Mouse (Mus musculus): Measurements from ENCODE around the gene Taldo1. TPM values are rescaled to one million over a fixed set of nuclear protein-coding genes. Genes with fewer than 3 reads are reported as not detected.

Gene Taldo1
- polyA plus RNA-seq, 1 experiment from 2014 or later: 225 TPM

DNA sequence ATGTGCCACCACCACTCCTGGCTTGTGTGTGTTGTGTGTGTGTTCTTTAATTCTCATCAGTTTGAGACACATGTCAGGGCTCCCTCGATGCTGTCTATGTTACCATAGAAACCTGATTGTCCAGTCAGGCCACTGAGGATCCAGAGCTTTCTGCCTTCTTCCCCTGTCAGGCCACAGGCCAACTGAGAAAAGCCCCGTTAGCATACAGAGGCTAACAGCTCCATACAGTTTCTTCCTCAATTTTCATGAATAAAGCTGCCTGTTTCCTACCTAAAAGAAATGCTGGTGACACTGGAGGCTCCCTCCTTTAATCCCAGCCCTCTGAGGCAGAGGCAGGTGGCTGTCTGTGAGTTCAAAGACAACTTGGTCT, 44.5 kb downstream of the Taldo1 start:
- H3K4me1 ChIP-seq (replicated peaks): peaks cover 50% of the 10 kb centered on the region

GRCm38 (mm10) chr7:141437178-141438120, 45.5 kb downstream of the Taldo1 start, which contains the start of gene Slc25a22:
TSS of gene Slc25a22 (minus strand) at chr7:141437892.
- no peaks in the 10 kb centered on the region for H3K9me3 ChIP-seq (replicated peaks)
- H3K4me1 ChIP-seq (replicated peaks): peaks cover 55% of the 10 kb centered on the region
- WGBS: 6% methylated on average over 53 of the region's 53 CpGs
- H3K27me3 ChIP-seq: no peaks in the 10 kb centered on the region
- peak; percentile 68 for ATAC-seq (replicated peaks; ENCODE audit: insufficient number of reproducible peaks, insufficient read depth, low FRiP score, low read depth)
- peak within 1 kb of the TSS; percentile 63 for H3K4me3 ChIP-seq
- peak within 1 kb of the TSS; percentile 89 for H3K4me2 ChIP-seq
- H3K36me3 ChIP-seq: peaks cover 22% of the 10 kb centered on the region
- H3K27ac ChIP-seq: peak within 1 kb of the TSS; percentile 57
- H3K9ac ChIP-seq: peak within 1 kb of the TSS; percentile 71

More for the DNA sequence above, 44.5 kb downstream of the Taldo1 start:
- H3K27me3 ChIP-seq: no peaks in the 10 kb centered on the region
- peak overlapping the region; percentile 63 for H3K4me3 ChIP-seq
- H3K36me3 ChIP-seq: peaks cover 22% of the 10 kb centered on the region
- WGBS: 65% methylated on average over 2 of the region's 2 CpGs
- H3K9me3 ChIP-seq (replicated peaks): no peaks in the 10 kb centered on the region
- no peak overlapping the region for H3K27ac ChIP-seq
- no peak for ATAC-seq (replicated peaks; ENCODE audit: insufficient number of reproducible peaks, insufficient read depth, low FRiP score, low read depth)
- H3K9ac ChIP-seq: peak overlapping the region; percentile 71; the same call in 1 of the 2 replicates
- peak overlapping the region; percentile 89 for H3K4me2 ChIP-seq

GRCm38 (mm10) chr7:141438201-141438968, 46.4 kb downstream of the Taldo1 start:
- H3K36me3 ChIP-seq: peaks cover 15% of the 10 kb centered on the region
- 91% methylated on average over 12 of the region's 12 CpGs for WGBS
- no peak overlapping the region for H3K27ac ChIP-seq
- H3K4me1 ChIP-seq (replicated peaks): peaks cover 62% of the 10 kb centered on the region
- H3K9ac ChIP-seq: no peak overlapping the region
- H3K4me3 ChIP-seq: no peak overlapping the region
- H3K9me3 ChIP-seq (replicated peaks): no peaks in the 10 kb centered on the region
- no peak overlapping the region for H3K4me2 ChIP-seq
- ATAC-seq (replicated peaks; ENCODE audit: insufficient number of reproducible peaks, insufficient read depth, low FRiP score, low read depth): no peak
- no peaks in the 10 kb centered on the region for H3K27me3 ChIP-seq

DNA sequence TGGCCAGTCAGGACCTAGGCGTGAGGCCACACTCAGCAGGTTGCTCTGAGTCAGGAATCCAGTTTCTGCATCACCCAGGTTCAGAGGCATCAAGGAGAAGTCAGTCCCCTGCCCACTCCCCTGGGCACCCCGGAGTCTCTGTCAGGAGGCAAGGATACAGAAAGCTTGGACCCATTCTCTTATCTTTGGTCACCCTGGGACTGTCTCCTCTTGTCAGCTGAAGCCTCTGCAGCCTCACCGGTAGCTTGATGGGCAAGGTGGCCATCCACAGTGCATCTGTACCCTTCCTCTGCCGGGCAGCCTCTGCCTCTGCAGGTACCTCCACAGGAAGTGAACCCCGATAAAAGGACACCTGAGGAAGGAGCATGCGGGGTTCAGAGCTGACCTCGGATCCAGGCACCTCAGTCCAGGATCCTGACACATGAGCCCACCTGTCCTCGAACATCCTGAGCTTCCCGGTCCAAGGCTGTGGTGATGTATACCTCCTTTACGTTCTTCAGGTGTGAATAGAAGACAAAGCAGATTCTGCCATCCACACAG, 47.2 kb downstream of the Taldo1 start:
- no peak for ATAC-seq (replicated peaks; ENCODE audit: insufficient number of reproducible peaks, insufficient read depth, low FRiP score, low read depth)
- Histone ChIP-seq H3K27me3 (no peaks in the 10 kb centered on the region), H3K9ac (no peak overlapping the region; the same call in 1 of the 2 replicates), H3K9me3 (replicated peaks) (no peaks in the 10 kb centered on the region), H3K4me3 (no peak overlapping the region), H3K4me1 (replicated peaks) (peaks cover 61% of the 10 kb centered on the region), H3K36me3 (peaks cover 14% of the 10 kb centered on the region), H3K27ac (no peak overlapping the region), H3K4me2 (no peak overlapping the region)
- WGBS: 94% methylated on average over 10 of the region's 10 CpGs

DNA sequence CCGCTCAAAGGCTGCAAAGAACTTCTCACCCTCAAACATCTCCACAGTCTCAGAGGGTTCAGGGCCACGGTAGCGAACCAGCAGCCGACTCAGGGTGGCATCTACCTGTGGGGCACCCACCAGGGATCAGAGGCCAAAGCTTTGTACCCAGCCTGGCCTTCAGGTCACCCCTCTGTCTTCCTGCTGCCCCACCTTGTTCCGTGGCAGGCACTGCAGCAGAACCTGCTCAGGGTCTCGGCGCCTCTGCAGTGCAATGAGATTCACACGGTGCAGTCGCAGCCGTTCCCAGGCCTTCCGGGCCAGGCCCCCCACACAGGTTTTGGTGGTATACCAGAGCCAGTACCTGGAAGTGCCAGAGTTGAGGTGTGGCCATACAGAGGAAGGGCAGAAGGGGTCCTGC, 47.8 kb downstream of the Taldo1 start:
- WGBS: 95% methylated on average over 11 of the region's 11 CpGs
- Histone ChIP-seq H3K27me3 (no peaks in the 10 kb centered on the region), H3K36me3 (peaks cover 14% of the 10 kb centered on the region), H3K4me3 (no peak overlapping the region), H3K9ac (no peak overlapping the region), H3K4me1 (replicated peaks) (peaks cover 57% of the 10 kb centered on the region), H3K27ac (no peak overlapping the region), H3K9me3 (replicated peaks) (no peaks in the 10 kb centered on the region), H3K4me2 (no peak overlapping the region)
- no peak for ATAC-seq (replicated peaks; ENCODE audit: insufficient number of reproducible peaks, insufficient read depth, low FRiP score, low read depth)

DNA sequence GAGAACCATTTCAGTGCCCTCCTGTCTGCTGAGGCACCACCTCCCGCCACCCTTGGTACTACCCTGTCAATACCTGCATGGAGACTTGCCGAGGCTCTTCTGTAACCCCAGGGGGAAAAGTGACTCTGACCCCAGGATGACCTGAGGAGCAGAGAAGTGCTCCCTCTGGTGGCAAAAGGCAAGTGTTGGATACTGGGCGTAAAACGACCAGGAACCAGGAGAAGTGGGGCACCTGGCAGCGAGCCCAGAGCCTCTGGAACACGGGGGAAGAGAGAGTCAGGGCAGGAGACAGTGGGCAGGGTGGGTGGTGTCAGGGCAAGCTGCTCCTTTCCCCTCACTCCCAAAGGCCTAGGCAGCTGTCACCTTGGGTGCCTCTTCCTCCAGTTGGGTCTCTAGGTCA, 48.6 kb downstream of the Taldo1 start:
- Histone ChIP-seq H3K27ac (no peak overlapping the region), H3K9me3 (replicated peaks) (no peaks in the 10 kb centered on the region), H3K36me3 (peaks cover 14% of the 10 kb centered on the region), H3K4me1 (replicated peaks) (peaks cover 51% of the 10 kb centered on the region), H3K9ac (no peak overlapping the region), H3K4me2 (no peak overlapping the region), H3K27me3 (no peaks in the 10 kb centered on the region), H3K4me3 (no peak overlapping the region)
- WGBS: 27% methylated on average over 6 of the region's 6 CpGs
- ATAC-seq (replicated peaks; ENCODE audit: insufficient number of reproducible peaks, insufficient read depth, low FRiP score, low read depth): no peak

- Histone ChIP-seq H3K4me1 (replicated peaks) (peaks cover 46% of the 10 kb centered on the region), H3K9ac (no peak overlapping the region), H3K36me3 (peaks cover 14% of the 10 kb centered on the region), H3K9me3 (replicated peaks) (no peaks in the 10 kb centered on the region), H3K4me3 (no peak overlapping the region), H3K27me3 (no peaks in the 10 kb centered on the region), H3K27ac (no peak overlapping the region), H3K4me2 (no peak overlapping the region; the same call in 1 of the 2 replicates)
- 94% methylated on average over 9 of the region's 9 CpGs for WGBS
- no peak for ATAC-seq (replicated peaks; ENCODE audit: insufficient number of reproducible peaks, insufficient read depth, low FRiP score, low read depth)
Measured at GRCm38 (mm10) chr7:141441460-141441859, 49.5 kb downstream of the Taldo1 start.

- Histone ChIP-seq H3K27me3 (no peaks in the 10 kb centered on the region), H3K9me3 (replicated peaks) (no peaks in the 10 kb centered on the region), H3K27ac (no peak overlapping the region), H3K4me1 (replicated peaks) (peaks cover 43% of the 10 kb centered on the region), H3K36me3 (peaks cover 14% of the 10 kb centered on the region), H3K4me2 (peak overlapping the region; percentile 92), H3K4me3 (0 out of 2 replicates have a peak overlapping the region, but pooled peaks have one; percentile 60), H3K9ac (no peak overlapping the region)
- 93% methylated on average over 13 of the region's 13 CpGs for WGBS
- ATAC-seq (replicated peaks; ENCODE audit: insufficient number of reproducible peaks, insufficient read depth, low FRiP score, low read depth): no peak
Measured at GRCm38 (mm10) chr7:141442199-141442598, 50.2 kb downstream of the Taldo1 start.

- peak overlapping the region; percentile 54 for H3K27ac ChIP-seq
- peak overlapping the region; percentile 65 for H3K9ac ChIP-seq
- no peaks in the 10 kb centered on the region for H3K27me3 ChIP-seq
- H3K9me3 ChIP-seq (replicated peaks): no peaks in the 10 kb centered on the region
- ATAC-seq (replicated peaks; ENCODE audit: insufficient number of reproducible peaks, insufficient read depth, low FRiP score, low read depth): no peak
- peaks cover 12% of the 10 kb centered on the region for H3K36me3 ChIP-seq
- peaks cover 41% of the 10 kb centered on the region for H3K4me1 ChIP-seq (replicated peaks)
- WGBS: 17% methylated on average over 12 of the region's 12 CpGs
- peak overlapping the region; percentile 92 for H3K4me2 ChIP-seq
- H3K4me3 ChIP-seq: peak overlapping the region; percentile 60
Measured at GRCm38 (mm10) chr7:141443081-141443821, 51.3 kb downstream of the Taldo1 start.

DNA sequence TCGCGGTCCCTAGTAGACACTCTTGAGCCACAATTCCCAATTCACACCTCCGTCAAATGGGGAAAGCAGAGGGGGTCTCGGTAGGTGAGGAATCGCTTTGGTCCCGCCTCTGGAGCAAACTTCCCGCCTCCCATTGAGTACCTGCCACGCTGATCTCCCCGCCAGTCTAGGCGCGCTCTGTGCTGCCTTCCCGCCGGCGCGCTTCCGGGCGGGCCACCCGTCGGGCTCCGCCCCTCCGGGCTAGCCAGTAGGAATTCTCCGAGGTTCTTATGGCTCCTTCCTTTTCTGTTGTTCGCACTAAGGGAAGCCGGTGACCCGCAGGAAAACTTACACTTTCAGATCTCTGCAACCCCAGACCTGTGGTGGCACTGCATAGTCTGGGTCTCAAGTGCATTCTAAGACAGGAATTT, 51.8 kb downstream of the Taldo1 start, which contains the start of gene Pidd1:
Gene Pidd1, minus strand, starts transcription at position 198 of the 410 bp plus-strand sequence.
- H3K27ac ChIP-seq: peak within 1 kb of the TSS; percentile 70
- H3K4me3 ChIP-seq: peak within 1 kb of the TSS; percentile 60
- no peaks in the 10 kb centered on the region for H3K9me3 ChIP-seq (replicated peaks)
- no peaks in the 10 kb centered on the region for H3K27me3 ChIP-seq
- under 1% methylated on average over 25 of the region's 25 CpGs for WGBS
- H3K9ac ChIP-seq: peak within 1 kb of the TSS; percentile 65
- peak; percentile 45; the same call in 1 of the 2 replicates for ATAC-seq (replicated peaks; ENCODE audit: insufficient number of reproducible peaks, insufficient read depth, low FRiP score, low read depth)
- peaks cover 47% of the 10 kb centered on the region for H3K4me1 ChIP-seq (replicated peaks)
- H3K36me3 ChIP-seq: peaks cover 9% of the 10 kb centered on the region; the same call in 1 of the 2 replicates
- H3K4me2 ChIP-seq: peak within 1 kb of the TSS; percentile 92

All from heart, embryonic 15.5 days (tissue).